Mouse (Mus musculus) spleen, adult 2 months (tissue): ENCODE data around the gene Meis2. TPM values are rescaled to one million over a fixed set of nuclear protein-coding genes. Genes with fewer than 3 reads are reported as not detected.

ENCODE experiments used
- DNase-seq, 2 experiments: peaks; one replicate each; pipeline versions ENCODE4 v3.0.0 to v3.0.0-alpha.2; 2012 to 2021; ENCODE audit warnings: low spot score in 2 of 2, low read depth in 1 of 2
- H3K27ac ChIP-seq: fragments of 200-500 bp; 2 replicates; pipeline ENCODE4 v1.5.1; 2012; ENCODE audit warnings: low read length, inconsistent platforms; ENCODE audit not compliant: insufficient read depth
- H3K27me3 ChIP-seq: fragments of 200-500 bp; 2 replicates; pipeline ENCODE4 v1.6.1; 2012; ENCODE audit warnings: mild to moderate bottlenecking, moderate library complexity, low read length, inconsistent platforms; ENCODE audit not compliant: control insufficient read depth, insufficient read depth
- H3K36me3 ChIP-seq: fragments of 200-500 bp; 2 replicates; pipeline ENCODE4 v1.6.1; 2012; ENCODE audit warnings: mild to moderate bottlenecking, low read length, inconsistent platforms; ENCODE audit not compliant: control insufficient read depth, insufficient read depth
- H3K4me1 ChIP-seq: fragments of 200-500 bp; 2 replicates; pipeline ENCODE4 v1.6.1; 2011; ENCODE audit warnings: inconsistent platforms; ENCODE audit not compliant: control insufficient read depth, insufficient read depth, insufficient read length
- H3K4me3 ChIP-seq: fragments of 200-500 bp; 2 replicates; pipeline ENCODE4 v1.5.1; 2011; ENCODE audit warnings: mild to moderate bottlenecking, inconsistent platforms; ENCODE audit not compliant: insufficient read depth, insufficient read length; ENCODE audit errors: extremely low read depth
- CTCF ChIP-seq: fragments of 200-500 bp; IDR thresholded peaks from 2 replicates; pipeline ENCODE4 v1.5.1; 2011; ENCODE audit warnings: mild to moderate bottlenecking, inconsistent platforms; ENCODE audit not compliant: insufficient read depth, insufficient read length, insufficient replicate concordance; ENCODE audit errors: extremely low read depth
- POLR2A ChIP-seq: fragments of 200-500 bp; IDR thresholded peaks from 2 replicates; pipeline ENCODE4 v1.6.1; 2011; ENCODE audit warnings: low read depth, low read length, inconsistent platforms
- WGBS: fragments of 180-500 bp; shearing (Covaris S2); methylation state at CpG from one replicate; pipeline ENCODE4 v1.1.7; 2018; 5-methylcytosine and 5-hydroxymethylcytosine counted together
- polyA plus RNA-seq: library from polyadenylated mRNA; depleted of rRNA; stranded (reverse); fragments of >200 nt; gene quantifications from 2 replicates; pipeline ENCODE4 v1.2.3, GENCODE M21; 2012

Meis2 gene
- polyA plus RNA-seq, 1 experiment = 3.2 TPM

DNA sequence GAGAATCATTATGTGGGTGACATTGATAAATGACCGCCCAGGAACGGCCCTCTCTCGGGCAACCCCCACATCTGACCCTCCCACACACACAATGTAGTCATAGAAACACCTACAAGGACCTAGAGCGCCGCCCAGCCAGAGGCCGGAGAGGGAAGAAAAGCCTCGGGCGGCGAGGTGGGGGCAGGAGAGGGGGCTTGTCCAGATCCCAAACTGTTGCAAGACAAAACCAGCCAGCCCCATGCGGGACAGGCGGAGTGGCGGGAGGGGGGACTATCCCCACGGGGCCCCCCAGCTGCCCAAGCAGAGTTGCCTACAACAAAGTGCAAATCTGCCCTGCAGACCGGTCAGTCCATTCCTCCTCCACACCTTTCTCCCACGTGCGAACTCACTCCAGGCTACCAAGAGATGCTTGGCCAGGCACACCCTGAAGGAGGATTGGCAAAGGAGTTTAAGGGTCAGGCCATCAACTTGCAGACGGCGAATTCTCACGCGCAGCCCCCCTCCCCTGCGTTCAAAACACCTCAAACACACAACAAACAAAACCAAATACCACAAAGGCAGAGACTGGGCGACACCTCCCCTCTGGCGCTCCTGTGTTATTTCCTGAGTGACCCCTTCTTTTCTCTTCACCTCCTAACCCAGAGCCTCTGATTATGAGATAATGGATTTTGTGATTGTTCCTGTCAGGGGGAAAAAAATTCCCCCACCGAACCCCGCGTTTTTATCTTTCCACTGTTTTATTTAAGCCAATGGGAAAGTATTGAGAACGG, 206.1 kb downstream of the Meis2 start:
- Histone ChIP-seq H3K27ac (no peak overlapping the region), H3K36me3 (no peaks in the 10 kb centered on the region), H3K4me3 (no peak overlapping the region), H3K27me3 (peaks cover 20% of the 10 kb centered on the region), H3K4me1 (no peaks in the 10 kb centered on the region)
- TF ChIP-seq CTCF (no peak), POLR2A (no peak)
- 14% methylated on average over 27 of the region's 27 CpGs for WGBS
- DNase-seq = no peak

DNA sequence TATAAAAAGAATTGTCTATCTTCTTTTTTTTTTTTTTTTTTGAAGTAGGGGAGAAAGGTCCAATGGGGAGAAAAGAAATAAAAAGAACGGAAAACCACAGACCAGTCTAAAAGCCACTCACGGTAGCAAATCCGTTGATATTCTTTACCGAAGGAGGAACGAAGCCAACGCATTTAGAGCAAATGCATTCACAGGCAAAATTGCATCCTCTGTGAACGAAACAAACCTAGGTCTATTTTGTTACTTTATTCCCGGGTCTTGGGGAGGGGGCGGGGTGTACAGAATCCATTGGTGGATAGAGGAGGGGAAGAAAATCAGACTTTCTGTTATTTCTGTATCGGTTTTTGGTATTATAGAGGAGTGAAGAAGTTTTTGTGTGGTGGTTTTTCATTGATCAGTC, 206.7 kb downstream of the Meis2 start:
- Histone ChIP-seq H3K27ac (no peak overlapping the region), H3K36me3 (no peaks in the 10 kb centered on the region), H3K4me3 (no peak overlapping the region), H3K27me3 (peaks cover 20% of the 10 kb centered on the region), H3K4me1 (no peaks in the 10 kb centered on the region)
- TF ChIP-seq CTCF = no peak
- no peak for TF ChIP-seq POLR2A
- 9% methylated on average over 10 of the region's 10 CpGs for WGBS
- DNase-seq = no peak

DNA sequence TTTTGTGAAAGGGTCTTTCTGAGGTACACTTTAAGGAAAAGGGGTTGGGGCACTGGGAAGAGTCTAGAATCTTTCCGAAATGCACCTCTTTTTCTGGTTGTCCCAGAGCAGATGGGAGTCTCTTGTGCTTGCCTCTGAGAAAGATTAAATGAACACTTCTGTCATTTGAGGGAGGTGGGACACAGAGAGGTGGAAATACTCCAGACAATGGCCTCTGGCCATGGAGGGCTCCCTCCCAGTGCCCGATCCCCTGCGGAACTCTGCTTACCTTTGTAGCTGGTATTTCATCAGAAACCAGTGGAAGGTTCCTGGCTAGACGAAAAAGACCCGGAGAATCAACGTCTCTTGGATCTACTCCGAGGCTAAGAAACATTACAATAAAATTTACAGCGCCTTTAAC, 207.4 kb downstream of the Meis2 start:
- Histone ChIP-seq H3K27ac (no peak overlapping the region), H3K36me3 (no peaks in the 10 kb centered on the region), H3K4me3 (no peak overlapping the region), H3K27me3 (peaks cover 23% of the 10 kb centered on the region), H3K4me1 (no peaks in the 10 kb centered on the region)
- DNase-seq = no peak
- TF ChIP-seq POLR2A = no peak
- TF ChIP-seq CTCF = no peak
- WGBS = 22% methylated on average over 8 of the region's 8 CpGs

DNA sequence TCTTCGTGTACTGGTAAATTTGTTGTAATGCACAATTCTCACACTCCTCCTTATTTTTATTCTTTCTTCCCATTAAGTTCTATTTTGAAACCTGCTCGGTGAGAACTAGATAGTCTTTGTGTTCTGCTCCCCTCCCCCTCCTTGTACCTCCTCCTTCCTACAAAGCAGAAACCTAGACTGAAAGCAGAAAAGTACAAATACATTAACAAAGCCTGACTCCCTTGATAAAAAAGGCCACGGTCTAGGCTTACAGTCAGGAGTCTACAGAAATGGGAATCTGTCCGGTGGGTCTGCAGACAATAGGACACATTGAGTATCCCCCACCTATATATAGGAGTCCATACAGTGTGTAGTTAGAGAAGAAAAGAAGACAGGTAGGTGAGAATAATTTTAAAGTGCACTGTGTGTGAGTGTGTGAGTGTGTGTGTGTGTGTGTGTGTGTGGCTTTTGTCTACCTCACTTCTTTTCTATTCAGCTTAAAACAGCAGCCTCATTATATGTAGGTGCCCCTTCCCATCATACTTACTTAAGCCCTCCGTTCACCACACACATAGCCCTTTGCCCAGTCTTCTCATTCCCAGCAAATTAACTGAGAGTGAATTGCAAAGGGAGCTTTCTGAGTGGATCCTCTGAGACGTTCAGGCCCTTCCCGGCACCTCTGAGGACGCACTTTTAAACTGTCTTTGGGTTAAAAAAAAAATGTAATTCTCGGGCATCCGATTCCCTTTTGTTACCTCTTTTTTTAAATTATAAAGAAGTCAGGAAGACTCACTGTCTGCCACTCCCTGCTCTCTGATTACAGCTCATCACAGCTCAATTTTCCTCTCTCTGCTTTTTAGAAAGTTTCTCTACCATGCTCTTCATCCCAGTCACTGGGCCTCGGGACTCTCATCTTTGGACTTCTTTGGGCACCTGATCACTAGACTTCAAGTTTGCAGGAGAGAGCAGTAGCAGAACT, 208.2 kb downstream of the Meis2 start:
- WGBS = 45% methylated on average over 11 of the region's 11 CpGs
- no peak for DNase-seq
- no peaks in the 10 kb centered on the region for H3K4me1 ChIP-seq
- H3K27ac ChIP-seq = no peak overlapping the region
- TF ChIP-seq POLR2A (no peak), CTCF (no peak)
- H3K36me3 ChIP-seq = no peaks in the 10 kb centered on the region
- peaks cover 24% of the 10 kb centered on the region for H3K27me3 ChIP-seq
- H3K4me3 ChIP-seq = no peak overlapping the region

DNA sequence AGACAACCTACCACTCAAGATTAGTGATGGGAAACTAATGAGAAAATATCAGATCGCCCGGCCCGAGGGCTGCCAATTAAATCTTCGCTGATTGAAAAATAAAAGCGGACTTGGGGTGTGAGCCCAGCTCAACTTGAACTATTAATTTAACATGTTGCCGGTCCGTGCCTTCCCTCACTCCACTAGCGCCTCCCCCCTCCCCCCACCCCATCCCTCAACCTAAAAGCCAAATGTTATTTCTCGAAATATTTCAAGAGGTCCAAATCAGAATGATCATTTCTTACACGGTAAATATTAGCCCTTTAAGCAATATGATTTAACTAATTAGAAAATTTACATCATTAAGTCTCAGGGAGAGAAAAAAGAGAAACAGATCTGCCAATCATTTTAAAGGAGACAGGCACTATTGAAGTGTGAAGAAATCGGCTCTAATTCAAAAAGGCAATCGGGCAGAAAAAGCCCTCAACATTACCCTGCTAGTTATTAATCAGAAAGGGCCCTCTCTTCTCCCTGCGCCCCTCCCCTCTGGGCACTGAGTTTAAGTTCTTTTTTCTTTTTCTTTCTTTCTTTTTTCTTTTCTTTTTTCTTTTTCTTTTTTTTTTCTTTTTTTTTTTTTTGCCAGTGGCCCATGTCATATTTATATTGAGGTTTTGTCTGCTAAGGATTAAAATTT, 209.1 kb downstream of the Meis2 start:
- Histone ChIP-seq H3K4me1 (no peaks in the 10 kb centered on the region), H3K4me3 (no peak overlapping the region), H3K27me3 (peaks cover 24% of the 10 kb centered on the region), H3K27ac (no peak overlapping the region), H3K36me3 (no peaks in the 10 kb centered on the region)
- WGBS = 13% methylated on average over 13 of the region's 13 CpGs
- TF ChIP-seq CTCF (no peak), POLR2A (no peak)
- no peak for DNase-seq

DNA sequence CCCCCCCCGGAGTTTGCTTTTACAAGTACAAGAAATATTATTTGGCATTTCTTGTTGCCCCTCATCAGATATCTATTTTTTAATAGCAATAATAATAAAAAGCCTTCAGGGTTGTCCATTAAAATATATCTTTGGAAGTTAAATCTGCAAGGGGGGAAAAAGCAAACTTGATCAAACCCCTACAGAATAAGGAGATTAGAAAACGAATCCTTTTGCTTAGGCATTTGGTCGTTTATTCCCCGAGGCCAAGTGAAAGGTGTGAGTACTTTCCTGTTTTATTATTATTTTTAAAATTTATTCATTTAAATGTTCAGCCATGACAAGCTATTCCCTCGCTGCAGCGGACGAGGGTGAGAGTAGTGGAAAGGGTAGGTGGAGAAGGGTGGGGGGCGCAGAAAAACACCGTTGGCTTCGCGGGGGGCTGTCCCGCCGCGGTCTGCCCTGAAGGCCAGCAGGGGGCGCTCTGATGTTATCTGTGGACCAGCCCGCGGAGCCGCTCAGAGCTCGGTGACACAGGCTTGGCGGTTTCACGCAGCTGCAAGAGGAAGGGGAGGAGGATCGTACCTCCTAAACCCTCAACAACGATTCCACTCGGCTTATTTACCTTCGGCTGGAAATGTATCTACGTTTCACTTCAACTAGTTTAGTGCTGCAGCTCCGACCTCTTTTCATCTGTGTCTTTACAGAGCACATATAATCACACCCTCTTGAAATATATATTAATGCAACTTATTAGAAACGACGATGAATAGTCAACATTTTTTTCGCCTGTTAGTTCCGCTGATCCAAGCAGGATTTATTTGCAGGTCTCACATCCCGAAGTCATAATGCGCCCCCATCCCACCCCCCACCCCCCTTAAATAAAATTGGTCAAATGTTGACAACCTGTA, 209.9 kb downstream of the Meis2 start:
- peaks cover 24% of the 10 kb centered on the region for H3K27me3 ChIP-seq

More for the DNA sequence above, 209.9 kb downstream of the Meis2 start:
- DNase-seq = peak in 1 of 2 experiments; percentile 20
- Histone ChIP-seq H3K27ac (no peak overlapping the region), H3K36me3 (no peaks in the 10 kb centered on the region), H3K4me1 (no peaks in the 10 kb centered on the region), H3K4me3 (no peak overlapping the region)
- TF ChIP-seq POLR2A (no peak), CTCF (peak; percentile 38; the same call in 1 of the 2 replicates)
- WGBS = 3% methylated on average over 33 of the region's 33 CpGs
